Comparison of ENCODE assay signal across 23 mouse cellular contexts in genomic region chr13:21435476-21435875, GRCm38 (mm10). TPM values are rescaled to one million over a fixed set of nuclear protein-coding genes. Genes with fewer than 3 reads are reported as not detected.
"Had no signal": no experiment of that assay in that cellular context is flagged by ENCODE, and none has a peak within 500 bp of the region (broad histone marks: within the 10 kb centered on the region; RNA-seq: fewer than 3 reads in every experiment).

No protein-coding gene starts in this region.

- H3K4me3 ChIP-seq: heart, embryonic 15.5 days; hindbrain, embryonic 13.5 days; hindbrain, embryonic 15.5 days; kidney, embryonic 15.5 days; limb, embryonic 13.5 days; limb, embryonic 15.5 days; liver, embryonic 12.5 days had no signal

- H3K27ac ChIP-seq: hindbrain, embryonic 13.5 days; hindbrain, embryonic 15.5 days; hindbrain, postnatal 0 days; kidney, embryonic 15.5 days; kidney, postnatal 0 days; limb, embryonic 13.5 days; limb, embryonic 15.5 days; liver, embryonic 12.5 days; liver, embryonic 14.5 days had no signal

- H3K27me3 ChIP-seq: heart, embryonic 15.5 days; hindbrain, embryonic 13.5 days; hindbrain, embryonic 15.5 days; kidney, embryonic 15.5 days; limb, embryonic 13.5 days; limb, embryonic 15.5 days; liver, embryonic 12.5 days had no signal

- DNase-seq: gastrocnemius, postnatal 14 days; gastrocnemius, postnatal 36 days; kidney, adult 11 months; kidney, adult 2 months; kidney, adult 9 months; kidney, postnatal 14 days; kidney, postnatal 36 days; layer of hippocampus, adult 9-11 months; layer of hippocampus, postnatal 36 days; left cerebral cortex, postnatal 4 days had no signal

- H3K9me3 ChIP-seq: heart, embryonic 15.5 days; hindbrain, embryonic 13.5 days; hindbrain, embryonic 15.5 days; kidney, embryonic 15.5 days; limb, embryonic 13.5 days; limb, embryonic 15.5 days; liver, embryonic 12.5 days had no signal

- ATAC-seq: forebrain, embryonic 16.5 days; hindbrain, postnatal 0 days; intestine, embryonic 16.5 days; liver, embryonic 12.5 days had no signal

- H3K4me2 ChIP-seq: heart, embryonic 15.5 days; hindbrain, embryonic 13.5 days; hindbrain, embryonic 15.5 days; kidney, embryonic 15.5 days; limb, embryonic 13.5 days; limb, embryonic 15.5 days; liver, embryonic 12.5 days had no signal

- H3K9ac ChIP-seq: heart, embryonic 15.5 days; hindbrain, embryonic 13.5 days; hindbrain, embryonic 15.5 days; kidney, embryonic 15.5 days; limb, embryonic 13.5 days; limb, embryonic 15.5 days; liver, embryonic 12.5 days; liver, embryonic 14.5 days had no signal

- H3K36me3 ChIP-seq: heart, embryonic 15.5 days; hindbrain, embryonic 15.5 days; kidney, embryonic 15.5 days; limb, embryonic 13.5 days; limb, embryonic 15.5 days; liver, embryonic 12.5 days had no signal

RNA-seq across cellular contexts. Expression of gene Nkapl, which starts 32.8 kb away (rescaled TPM):
- polyA plus RNA-seq: large intestine, adult 2 months had no signal
